Mouse (Mus musculus): Measurements from ENCODE around the gene Fam172a. TPM values are rescaled to one million over a fixed set of nuclear protein-coding genes. Genes with fewer than 3 reads are reported as not detected.

Fam172a gene
- 85.7 TPM for polyA plus RNA-seq (2017; shearing (Covaris generic))

GRCm38 (mm10) chr13:77701733-77702132 lies at the start of gene Fam172a:
Fam172a (plus strand) TSS chr13:77702033.

DNA sequence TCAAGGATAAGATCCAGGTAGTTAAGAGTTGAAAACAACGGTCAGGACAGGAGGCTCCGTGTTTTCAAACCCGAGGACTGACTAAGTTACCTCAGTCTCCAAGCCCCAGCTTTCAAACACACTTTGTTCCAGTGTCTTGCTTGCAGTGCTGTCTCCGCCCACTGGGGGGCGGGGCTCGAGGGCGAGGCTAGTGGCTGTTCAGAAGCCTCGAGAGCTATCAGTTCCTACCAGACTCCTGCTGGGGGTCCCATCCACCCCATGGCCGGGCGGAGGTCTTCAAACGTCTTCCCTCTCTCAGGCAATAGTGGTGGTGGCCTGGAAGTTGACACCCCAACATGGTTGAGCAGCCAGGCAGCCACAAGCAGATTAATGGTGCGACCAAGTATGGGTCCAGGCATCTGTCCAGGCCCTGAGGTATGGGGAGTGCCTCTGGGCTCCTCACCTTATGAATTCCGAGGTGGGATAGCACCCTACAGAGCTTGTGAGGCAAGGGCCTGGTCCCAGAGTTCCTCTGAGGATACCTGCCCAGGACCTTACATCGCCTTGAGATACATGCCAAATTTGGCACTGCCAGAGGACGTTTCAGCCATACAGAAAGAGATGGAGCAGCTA lies 323.0 kb downstream of the Fam172a start, which contains the start of gene Pou5f2:
TSS of gene Pou5f2 (plus strand) at position 220 of the 612 bp plus-strand sequence.

GRCm38 (mm10) chr13:78199642-78200160 lies 497.9 kb downstream of the Fam172a start, which contains the start of gene Nr2f1:
Nr2f1 (minus strand) TSS chr13:78199757.

Data from CD4-positive, CD25-positive, alpha-beta regulatory T cell (primary cell).